Mouse (Mus musculus): ENCODE data around the gene Plek. TPM values are rescaled to one million over a fixed set of nuclear protein-coding genes. Genes with fewer than 3 reads are reported as not detected.

The Plek gene
- polyA plus RNA-seq, 1 experiment from 2014 or later = 3.7 TPM

DNA sequence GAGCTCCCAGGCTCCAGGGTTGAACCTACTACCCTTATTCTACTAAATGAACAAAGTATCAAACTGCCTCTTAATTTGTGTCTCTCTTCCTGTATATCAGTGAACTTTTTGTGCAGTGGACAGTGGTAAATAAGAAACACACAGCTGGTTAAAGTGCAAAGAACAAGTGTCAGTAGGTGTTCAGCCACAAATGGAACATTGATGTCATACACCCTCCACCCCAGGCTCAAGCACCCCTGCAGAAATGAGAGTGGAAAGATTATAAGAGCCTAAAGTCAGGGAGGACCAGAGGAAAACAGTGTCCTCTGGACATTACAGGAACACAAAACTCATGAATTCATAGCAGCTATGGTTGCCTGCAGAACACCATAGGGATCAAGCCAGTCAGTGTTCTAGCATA is 55.4 kb downstream of the Plek start:
- H3K27me3 ChIP-seq = no peaks in the 10 kb centered on the region
- no peak overlapping the region for H3K27ac ChIP-seq
- ATAC-seq (ENCODE audit: low FRiP score) = no peak
- no peak overlapping the region for H3K9ac ChIP-seq
- no peak overlapping the region for H3K4me2 ChIP-seq
- H3K36me3 ChIP-seq (replicated peaks) = no peaks in the 10 kb centered on the region
- H3K4me3 ChIP-seq (replicated peaks) = no peak overlapping the region
- H3K9me3 ChIP-seq = no peaks in the 10 kb centered on the region
- H3K4me1 ChIP-seq = no peaks in the 10 kb centered on the region

DNA sequence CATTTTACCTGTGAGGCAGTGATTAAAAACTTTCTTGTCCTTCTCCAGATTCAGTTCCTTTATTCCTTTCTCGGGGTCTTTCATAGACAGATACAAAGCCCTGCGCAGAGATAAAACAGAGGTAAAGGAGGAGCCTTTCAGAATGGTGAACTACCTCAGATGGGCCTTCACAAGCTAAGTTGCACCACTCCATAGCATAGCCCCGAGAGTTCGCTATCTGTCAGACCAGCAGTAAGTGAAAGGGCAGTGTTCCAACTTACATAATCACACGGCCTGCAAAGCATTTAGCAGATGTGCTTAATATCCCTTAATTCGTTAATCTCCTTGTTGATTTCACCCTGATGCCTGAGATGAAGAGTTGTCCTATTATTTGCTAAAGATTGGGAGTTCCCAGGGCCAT is 59.3 kb downstream of the Plek start:
- H3K9ac ChIP-seq = no peak overlapping the region
- no peaks in the 10 kb centered on the region for H3K4me1 ChIP-seq
- ATAC-seq (ENCODE audit: low FRiP score) = no peak
- no peak overlapping the region for H3K27ac ChIP-seq
- 83% methylated on average over 6 of the region's 6 CpGs for WGBS
- H3K9me3 ChIP-seq = no peaks in the 10 kb centered on the region
- H3K27me3 ChIP-seq = no peaks in the 10 kb centered on the region
- H3K4me2 ChIP-seq = no peak overlapping the region
- no peaks in the 10 kb centered on the region for H3K36me3 ChIP-seq (replicated peaks)
- no peak overlapping the region for H3K4me3 ChIP-seq (replicated peaks)

DNA sequence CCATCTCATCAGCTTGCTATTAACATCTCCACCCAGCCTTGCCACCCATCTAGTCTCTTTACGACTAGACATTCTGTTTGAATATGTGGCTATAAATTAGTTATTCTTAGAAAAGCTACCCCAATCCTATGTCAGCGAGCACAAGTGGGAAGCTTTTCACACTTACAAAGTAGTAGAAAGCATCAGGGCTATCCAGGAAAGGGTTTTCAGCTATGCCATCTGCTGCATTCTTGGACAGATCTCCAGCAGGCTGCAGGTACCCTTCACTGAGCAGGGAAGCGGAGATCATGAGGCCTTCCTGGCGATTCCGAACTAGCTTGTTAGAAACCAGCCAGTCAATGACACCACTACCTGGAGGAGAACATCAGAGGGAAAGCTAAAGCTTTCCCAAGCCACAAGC is 62.3 kb downstream of the Plek start:
- Histone ChIP-seq H3K4me2 (no peak overlapping the region), H3K36me3 (replicated peaks) (no peaks in the 10 kb centered on the region), H3K4me1 (no peaks in the 10 kb centered on the region), H3K9ac (no peak overlapping the region), H3K9me3 (no peaks in the 10 kb centered on the region), H3K27me3 (no peaks in the 10 kb centered on the region), H3K4me3 (replicated peaks) (no peak overlapping the region), H3K27ac (no peak overlapping the region)
- no peak for ATAC-seq (ENCODE audit: low FRiP score)
- 88% methylated on average over 5 of the region's 5 CpGs for WGBS

DNA sequence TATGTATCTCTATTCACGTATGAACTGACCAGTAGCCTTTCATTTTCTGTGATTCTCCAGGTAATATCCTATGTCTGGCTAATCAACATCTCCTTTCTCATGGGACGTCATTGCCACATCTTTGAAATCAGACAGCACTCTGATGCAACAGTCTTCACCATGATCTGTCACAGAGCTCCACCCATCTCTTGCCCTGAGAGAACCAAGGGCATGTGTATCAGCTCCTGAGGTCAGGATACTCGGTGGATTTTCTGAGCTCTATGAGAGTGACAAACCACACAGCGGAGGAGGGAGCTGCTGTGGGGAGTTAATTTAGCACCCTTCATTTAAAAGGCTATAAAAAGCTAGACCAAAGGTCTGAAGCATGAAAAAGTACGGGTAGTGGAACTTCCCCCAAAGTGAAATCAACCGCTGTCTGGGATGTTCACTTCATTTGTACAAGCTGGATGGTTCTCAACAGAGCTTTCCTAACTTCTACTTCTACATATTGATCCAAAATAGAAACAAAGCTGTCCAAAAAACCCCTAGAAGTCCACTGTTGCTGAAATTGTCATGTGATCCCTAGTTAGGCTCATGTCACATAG is 64.3 kb downstream of the Plek start:
- ATAC-seq (ENCODE audit: low FRiP score) = no peak
- WGBS = 86% methylated on average over 6 of the region's 6 CpGs
- Histone ChIP-seq H3K27ac (no peak overlapping the region), H3K4me2 (no peak overlapping the region), H3K9me3 (no peaks in the 10 kb centered on the region), H3K9ac (no peak overlapping the region), H3K27me3 (no peaks in the 10 kb centered on the region), H3K4me3 (replicated peaks) (no peak overlapping the region), H3K4me1 (no peaks in the 10 kb centered on the region), H3K36me3 (replicated peaks) (no peaks in the 10 kb centered on the region)

DNA sequence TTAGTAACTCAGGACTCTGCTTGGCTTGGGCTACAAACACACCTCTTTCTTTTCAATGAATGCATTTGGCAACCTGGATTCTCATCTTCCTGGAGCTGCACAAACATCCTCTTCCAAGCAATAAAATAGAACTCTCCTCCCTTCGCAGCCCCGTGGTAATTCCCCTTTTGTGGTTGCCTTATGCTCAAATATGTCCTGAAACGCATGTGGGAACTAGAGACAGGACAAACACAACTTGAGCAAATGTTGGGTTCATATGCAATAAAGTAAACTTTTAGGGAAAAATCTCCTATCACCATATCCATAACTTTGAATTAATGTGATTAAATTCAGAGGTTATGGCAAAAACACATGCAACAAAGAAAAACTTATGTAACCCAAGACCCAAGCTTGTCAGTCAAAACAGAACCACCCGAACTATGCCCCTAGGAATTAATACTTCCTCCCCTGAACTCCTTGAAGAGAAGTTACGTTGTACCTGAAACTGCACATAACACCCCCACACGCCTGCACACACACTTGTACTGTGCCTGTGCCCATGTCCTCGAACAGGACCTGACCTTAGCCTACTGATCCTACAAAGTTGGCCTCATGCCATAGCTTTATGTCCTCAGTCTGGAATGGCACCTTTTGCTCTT is 65.5 kb downstream of the Plek start:
- Histone ChIP-seq H3K36me3 (replicated peaks) (no peaks in the 10 kb centered on the region), H3K4me3 (replicated peaks) (no peak overlapping the region), H3K4me2 (no peak overlapping the region), H3K9me3 (no peaks in the 10 kb centered on the region), H3K27ac (no peak overlapping the region), H3K9ac (no peak overlapping the region), H3K27me3 (no peaks in the 10 kb centered on the region), H3K4me1 (peaks cover 3% of the 10 kb centered on the region; the same call in 1 of the 2 replicates)
- 83% methylated on average over 7 of the region's 7 CpGs for WGBS
- ATAC-seq (ENCODE audit: low FRiP score) = no peak

DNA sequence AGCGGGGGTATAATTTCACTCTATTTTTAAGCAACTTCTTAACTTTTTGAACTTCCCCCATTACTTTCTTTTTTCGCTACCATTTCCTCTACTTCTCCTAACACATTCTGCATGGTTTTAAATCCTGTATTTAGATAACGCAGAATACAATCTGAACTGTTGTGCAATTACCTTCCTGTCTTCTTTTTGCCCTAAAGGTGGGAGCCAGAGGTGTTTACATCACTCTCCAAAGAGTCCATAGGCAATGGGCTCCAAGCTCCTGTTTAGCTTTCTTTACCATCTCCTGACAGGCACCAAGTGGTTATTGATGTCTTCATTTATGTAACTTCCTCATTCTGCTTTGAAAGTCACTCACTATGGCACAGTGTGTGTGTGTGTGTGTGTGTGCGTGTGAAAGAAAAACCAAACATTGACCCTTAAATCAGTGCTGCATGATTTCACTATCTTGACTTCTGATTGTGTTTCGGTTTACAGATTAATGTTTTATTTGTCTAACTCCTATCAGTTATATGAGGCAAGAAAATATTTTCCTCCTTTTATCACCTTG is 73.9 kb downstream of the Plek start:
- H3K4me2 ChIP-seq = no peak overlapping the region
- no peak for ATAC-seq (ENCODE audit: low FRiP score)
- H3K36me3 ChIP-seq (replicated peaks) = no peaks in the 10 kb centered on the region
- no peaks in the 10 kb centered on the region for H3K9me3 ChIP-seq
- no peak overlapping the region for H3K4me3 ChIP-seq (replicated peaks)
- H3K4me1 ChIP-seq = peaks cover 3% of the 10 kb centered on the region; the same call in 1 of the 2 replicates
- H3K27me3 ChIP-seq = no peaks in the 10 kb centered on the region
- no peak overlapping the region for H3K27ac ChIP-seq
- WGBS = 91% methylated on average over 5 of the region's 5 CpGs
- H3K9ac ChIP-seq = no peak overlapping the region

DNA sequence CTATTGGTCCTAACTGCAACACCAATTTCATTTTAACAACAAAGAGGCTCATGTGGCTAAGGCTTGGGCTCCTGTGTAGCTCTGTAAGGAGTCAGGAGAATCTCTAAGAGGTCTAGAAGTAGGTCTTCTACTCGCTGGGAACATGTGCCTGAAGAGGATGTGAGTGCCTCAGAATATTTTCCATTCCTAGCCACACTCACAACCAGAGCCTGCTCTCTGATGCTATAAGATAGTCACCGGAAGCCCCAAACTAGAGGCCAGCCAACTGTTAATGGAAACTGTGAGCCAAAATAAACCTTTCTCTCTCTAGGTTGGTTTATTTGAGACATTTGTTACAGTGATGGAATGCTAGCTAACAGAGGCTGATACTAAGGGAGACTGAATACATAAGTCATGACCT is 74.6 kb downstream of the Plek start:
- Histone ChIP-seq H3K4me2 (no peak overlapping the region), H3K9me3 (no peaks in the 10 kb centered on the region), H3K4me3 (replicated peaks) (no peak overlapping the region), H3K9ac (no peak overlapping the region), H3K4me1 (peaks cover 2% of the 10 kb centered on the region; the same call in 1 of the 2 replicates), H3K27me3 (no peaks in the 10 kb centered on the region), H3K36me3 (replicated peaks) (no peaks in the 10 kb centered on the region), H3K27ac (no peak overlapping the region)
- 77% methylated on average over 2 of the region's 2 CpGs for WGBS
- no peak for ATAC-seq (ENCODE audit: low FRiP score)

DNA sequence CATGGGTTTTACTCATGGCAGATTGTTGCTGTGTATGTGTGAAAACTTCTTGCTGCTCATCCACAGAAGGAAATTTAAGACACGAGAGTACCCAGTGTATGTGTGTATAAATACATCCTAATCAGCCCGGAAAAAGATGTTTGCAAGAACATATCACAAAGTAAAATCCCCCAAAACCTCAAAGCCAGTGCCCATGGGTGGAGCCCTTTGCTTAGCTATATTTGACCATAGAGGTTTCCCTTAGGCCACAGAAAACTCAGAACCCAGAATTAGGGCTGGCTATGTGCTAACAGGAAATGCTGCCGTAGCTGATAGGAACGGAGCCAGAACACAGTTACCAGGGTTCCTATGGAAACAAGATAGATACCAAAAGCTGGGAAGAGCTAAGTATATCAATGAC is 75.2 kb downstream of the Plek start:
- H3K4me1 ChIP-seq = no peaks in the 10 kb centered on the region
- H3K4me3 ChIP-seq (replicated peaks) = no peak overlapping the region
- no peaks in the 10 kb centered on the region for H3K36me3 ChIP-seq (replicated peaks)
- H3K27me3 ChIP-seq = no peaks in the 10 kb centered on the region
- H3K9ac ChIP-seq = no peak overlapping the region
- WGBS = 88% methylated on average over 4 of the region's 4 CpGs
- no peaks in the 10 kb centered on the region for H3K9me3 ChIP-seq
- no peak for ATAC-seq (ENCODE audit: low FRiP score)
- no peak overlapping the region for H3K27ac ChIP-seq
- no peak overlapping the region for H3K4me2 ChIP-seq

DNA sequence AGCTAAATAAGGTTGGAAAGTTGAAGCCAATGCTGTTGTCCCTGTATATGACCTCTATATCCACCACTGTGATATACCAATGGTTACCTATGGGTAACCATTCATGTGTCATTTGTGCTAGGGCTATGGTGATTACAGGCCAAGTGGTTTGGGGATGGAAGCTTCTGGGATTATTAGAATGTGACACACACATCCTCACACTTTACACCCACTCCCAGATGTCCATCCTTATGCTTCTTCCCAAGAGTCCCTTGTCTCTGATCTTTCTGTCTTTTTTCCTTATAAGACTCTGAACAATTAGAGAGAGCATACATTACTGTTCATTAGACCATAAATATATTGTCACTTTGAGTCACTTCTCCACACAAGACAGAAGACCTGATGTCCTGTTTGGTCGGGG is 79.1 kb downstream of the Plek start:
- 97% methylated on average over 1 of the region's 1 CpGs for whole genome bisulfite sequencing
- Histone ChIP-seq H3K36me3 (replicated peaks) (no peaks in the 10 kb centered on the region), H3K27ac (no peak overlapping the region), H3K27me3 (no peaks in the 10 kb centered on the region), H3K4me3 (replicated peaks) (no peak overlapping the region), H3K9me3 (no peaks in the 10 kb centered on the region), H3K4me1 (no peaks in the 10 kb centered on the region), H3K4me2 (no peak overlapping the region), H3K9ac (no peak overlapping the region)
- ATAC-seq (ENCODE audit: low FRiP score) = no peak

DNA sequence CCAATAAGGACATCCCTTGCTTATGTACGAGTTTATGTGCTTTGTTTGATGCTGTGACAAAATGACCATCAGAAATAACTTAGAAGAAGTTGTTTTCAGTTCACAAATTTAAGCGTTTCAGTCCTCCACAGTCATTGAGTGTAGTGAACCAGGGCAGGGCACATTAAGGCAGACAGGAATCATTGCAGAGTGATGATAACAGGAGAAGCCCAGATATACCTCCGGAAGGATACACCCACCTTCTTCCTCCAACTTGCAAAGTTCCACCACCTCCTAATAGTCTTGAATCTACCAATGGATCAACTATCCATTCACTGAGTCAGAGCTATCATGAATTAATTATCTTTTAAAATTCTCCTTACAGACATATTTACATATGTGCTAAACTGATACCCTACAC is 80.2 kb downstream of the Plek start:
- Histone ChIP-seq H3K4me2 (no peak overlapping the region), H3K9me3 (no peaks in the 10 kb centered on the region), H3K36me3 (replicated peaks) (no peaks in the 10 kb centered on the region), H3K27me3 (no peaks in the 10 kb centered on the region), H3K4me1 (no peaks in the 10 kb centered on the region), H3K27ac (no peak overlapping the region), H3K4me3 (replicated peaks) (no peak overlapping the region), H3K9ac (no peak overlapping the region)
- WGBS = 92% methylated on average over 3 of the region's 3 CpGs
- no peak for ATAC-seq (ENCODE audit: low FRiP score)

DNA sequence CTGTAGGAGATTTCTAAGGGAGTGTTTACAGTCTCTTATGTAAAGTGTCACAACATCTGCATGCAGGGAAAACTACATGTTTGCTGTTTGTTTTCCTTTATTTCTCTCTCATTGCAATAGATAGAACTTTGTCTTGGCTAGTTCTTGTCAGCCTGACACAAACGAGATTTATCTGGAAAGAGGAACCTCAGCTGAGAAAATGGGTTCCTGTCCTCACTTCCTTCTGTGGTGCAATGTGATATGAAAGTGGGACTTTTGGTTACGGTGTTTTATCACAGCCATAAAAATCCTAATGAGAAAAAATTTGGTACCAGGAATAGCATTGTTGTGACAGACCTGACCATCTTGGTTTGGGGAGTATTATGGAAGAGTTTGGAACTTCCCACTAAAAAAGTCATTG is 82.5 kb downstream of the Plek start:
- 87% methylated on average over 2 of the region's 2 CpGs for WGBS
- H3K4me2 ChIP-seq = no peak overlapping the region
- no peak for ATAC-seq (ENCODE audit: low FRiP score)

DNA sequence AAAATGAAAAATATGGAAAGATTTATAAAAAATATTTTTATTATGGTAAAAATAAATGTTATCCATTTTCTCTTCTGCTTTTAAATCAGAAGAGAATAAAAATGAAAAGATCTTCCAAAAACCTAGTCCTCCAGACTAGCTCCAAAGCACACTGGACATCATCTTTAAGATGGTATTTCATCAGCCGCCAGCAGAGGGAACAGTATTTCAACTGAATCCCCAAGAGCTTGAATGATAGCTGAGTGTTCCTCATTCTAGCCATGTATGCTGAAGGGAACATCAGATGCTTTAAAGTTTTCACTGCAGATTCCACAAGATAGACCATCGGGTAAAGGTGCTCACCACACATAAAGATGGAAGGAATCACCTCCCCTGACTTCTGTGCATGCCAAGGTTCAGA is 84.4 kb downstream of the Plek start:
- no peak overlapping the region for H3K9ac ChIP-seq
- no peaks in the 10 kb centered on the region for H3K4me1 ChIP-seq
- H3K4me3 ChIP-seq (replicated peaks) = no peak overlapping the region
- no peaks in the 10 kb centered on the region for H3K9me3 ChIP-seq
- no peak overlapping the region for H3K4me2 ChIP-seq
- WGBS = 47% methylated on average over 2 of the region's 2 CpGs
- no peaks in the 10 kb centered on the region for H3K27me3 ChIP-seq
- no peaks in the 10 kb centered on the region for H3K36me3 ChIP-seq (replicated peaks)
- no peak for ATAC-seq (ENCODE audit: low FRiP score)
- no peak overlapping the region for H3K27ac ChIP-seq

More for the DNA sequence above, 82.5 kb downstream of the Plek start:
- Histone ChIP-seq H3K36me3 (replicated peaks) (no peaks in the 10 kb centered on the region), H3K27me3 (no peaks in the 10 kb centered on the region), H3K4me3 (replicated peaks) (no peak overlapping the region), H3K4me1 (no peaks in the 10 kb centered on the region), H3K9me3 (no peaks in the 10 kb centered on the region), H3K9ac (no peak overlapping the region), H3K27ac (no peak overlapping the region)

DNA sequence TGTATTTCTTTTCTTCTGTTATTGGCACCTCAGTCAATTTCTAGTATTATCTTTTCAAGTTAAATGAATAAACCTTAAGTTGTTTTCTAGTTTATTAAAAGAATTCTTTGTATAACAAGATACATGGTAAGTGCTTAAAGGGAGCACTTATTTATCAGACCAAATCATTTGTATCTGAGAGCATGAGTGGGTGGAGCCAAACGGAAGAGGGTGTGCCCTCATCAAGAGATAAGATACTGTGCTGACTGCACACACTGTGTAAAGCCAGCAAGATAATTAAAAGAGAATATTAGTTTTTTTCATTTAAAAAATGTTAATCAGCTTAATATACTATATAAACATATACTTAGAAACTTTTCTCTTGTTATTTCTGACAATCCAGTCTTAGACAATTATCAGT is 93.7 kb downstream of the Plek start:
- H3K27me3 ChIP-seq = no peaks in the 10 kb centered on the region
- ATAC-seq (ENCODE audit: low FRiP score) = no peak
- H3K4me3 ChIP-seq (replicated peaks) = no peak overlapping the region
- H3K4me1 ChIP-seq = no peaks in the 10 kb centered on the region
- WGBS = 92% methylated on average over 1 of the region's 1 CpGs
- no peak overlapping the region for H3K27ac ChIP-seq
- H3K9me3 ChIP-seq = no peaks in the 10 kb centered on the region
- no peak overlapping the region for H3K9ac ChIP-seq
- peaks cover 10% of the 10 kb centered on the region for H3K36me3 ChIP-seq (replicated peaks)
- H3K4me2 ChIP-seq = no peak overlapping the region

All from forebrain, embryonic 12.5 days (tissue).